Mouse (Mus musculus) urinary bladder, postnatal 4 days (tissue): Measurements from ENCODE around the gene Rrp7a.
"Not testable (repeated sequence)": the region's sequence is repeated elsewhere in the genome, so short reads cannot be mapped to it uniquely, and the experiment has no call there.

Source experiments
- DNase-seq, 2 experiments: peaks; one replicate each; pipeline ENCODE4 v3.0.0; 2021 to 2022; ENCODE audit warnings: low spot score in 2 of 2

Gene Rrp7a

DNA sequence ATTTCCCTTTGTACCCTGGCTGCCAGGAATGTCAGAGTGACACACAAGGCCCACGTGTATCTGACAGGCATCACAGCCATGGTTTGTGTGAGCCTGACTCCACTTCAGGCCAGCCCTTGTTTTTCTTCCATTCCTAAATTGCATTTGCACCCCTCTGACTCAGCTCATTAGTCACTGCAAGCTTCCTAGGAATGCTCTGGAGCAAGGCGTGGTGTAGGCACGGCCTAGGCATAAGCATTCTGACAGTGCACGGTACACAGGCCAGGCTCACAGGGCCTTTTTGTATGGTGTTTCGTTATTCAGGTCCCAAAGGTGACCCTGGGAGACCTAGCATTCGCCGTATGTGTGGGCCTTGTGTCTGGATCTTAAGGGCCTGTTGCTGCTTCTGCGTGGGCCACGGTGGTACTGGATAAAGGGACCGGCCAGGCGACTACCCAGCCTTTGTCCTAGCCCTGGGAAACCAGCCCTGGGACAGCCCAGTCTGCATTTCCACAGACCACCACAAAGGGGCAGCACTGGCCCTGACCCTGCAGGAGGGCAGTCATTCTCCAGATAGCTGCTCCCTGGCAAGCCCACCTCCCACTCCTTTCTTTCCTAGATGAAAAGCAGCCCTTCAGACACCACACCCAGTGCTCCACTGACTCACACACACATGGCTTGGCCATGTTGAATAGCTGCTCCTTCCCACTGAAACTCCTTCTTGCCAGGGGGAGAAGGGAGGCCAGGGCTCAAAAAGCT lies 34.5 kb upstream of the Rrp7a start:
- DNase-seq: peak; percentile 67 to 82

DNA sequence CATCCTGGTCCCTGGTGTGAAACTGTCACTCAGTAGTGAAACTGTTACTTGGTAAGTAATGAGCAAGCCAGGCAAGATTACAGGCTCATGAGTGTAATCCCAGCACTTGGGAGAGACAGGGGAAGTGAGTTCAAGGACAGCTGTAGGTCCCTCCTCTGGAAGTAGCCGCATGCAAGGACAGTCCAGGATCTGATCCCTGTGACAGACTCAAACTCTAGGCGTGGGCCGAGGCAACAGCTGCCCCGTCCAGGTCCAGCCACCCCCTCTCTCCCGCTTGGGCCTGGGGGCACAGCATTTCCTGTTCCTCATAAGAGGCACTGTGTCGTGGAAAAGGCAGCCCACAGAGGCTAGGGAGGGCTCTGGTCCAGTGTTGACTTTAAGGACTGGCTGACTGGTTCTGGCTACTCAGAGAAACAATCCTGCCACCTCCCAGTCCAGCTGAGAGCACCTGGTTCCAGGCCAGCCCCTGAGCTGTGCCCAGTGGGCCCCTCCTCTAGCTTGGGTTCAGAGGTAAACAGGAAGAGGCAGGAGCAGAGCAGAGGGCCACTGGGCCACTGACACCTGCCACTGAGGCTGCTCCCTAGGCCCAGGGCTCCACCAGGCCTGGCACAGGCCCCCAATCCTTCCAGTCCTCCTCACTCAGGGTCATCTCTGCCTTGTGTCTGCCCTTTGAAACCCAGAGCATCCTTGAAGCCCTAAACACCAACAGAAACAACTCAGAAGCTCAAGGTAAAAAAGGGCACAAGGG lies 33.2 kb upstream of the Rrp7a start:
- no peak for DNase-seq

DNA sequence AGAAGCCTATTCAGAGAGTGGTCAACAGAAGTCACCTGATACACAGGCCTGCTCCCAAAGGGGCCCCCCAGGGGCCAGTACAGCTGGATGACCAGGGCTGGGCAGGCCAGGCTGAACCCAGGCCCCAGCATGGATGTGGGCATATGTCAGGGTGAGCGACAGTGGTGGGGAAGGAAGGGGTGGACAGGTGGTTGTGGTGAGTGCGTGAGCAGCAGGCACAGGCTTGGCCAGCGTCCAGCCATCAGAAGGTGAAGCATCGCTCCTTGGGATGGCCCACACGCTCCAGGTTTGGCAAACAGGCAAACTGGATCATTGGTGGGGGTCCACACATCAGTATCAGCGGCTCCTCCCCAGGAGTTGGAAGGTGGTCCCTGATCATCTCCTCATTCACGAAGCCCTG lies 31.7 kb upstream of the Rrp7a start:
- DNase-seq: no peak

DNA sequence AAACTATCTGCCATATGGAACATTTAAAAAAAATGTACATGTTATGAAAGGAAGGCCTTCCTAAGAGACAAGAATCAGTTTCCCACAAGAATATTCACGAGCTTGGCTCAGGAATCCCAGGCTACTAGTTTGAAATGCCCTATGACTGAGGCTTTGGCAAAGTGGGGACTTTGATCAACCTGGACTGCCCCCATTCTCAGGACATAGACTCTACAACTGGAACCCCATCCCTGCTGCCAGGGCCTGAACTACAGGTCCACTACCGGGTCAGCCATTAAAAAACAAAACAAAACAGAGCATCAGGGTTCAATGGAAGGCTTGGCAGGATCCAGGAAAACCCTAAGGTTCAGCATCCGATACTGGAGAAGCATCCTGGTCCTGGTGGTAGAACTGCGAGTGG lies 28.1 kb upstream of the Rrp7a start:
- DNase-seq: no peak

DNA sequence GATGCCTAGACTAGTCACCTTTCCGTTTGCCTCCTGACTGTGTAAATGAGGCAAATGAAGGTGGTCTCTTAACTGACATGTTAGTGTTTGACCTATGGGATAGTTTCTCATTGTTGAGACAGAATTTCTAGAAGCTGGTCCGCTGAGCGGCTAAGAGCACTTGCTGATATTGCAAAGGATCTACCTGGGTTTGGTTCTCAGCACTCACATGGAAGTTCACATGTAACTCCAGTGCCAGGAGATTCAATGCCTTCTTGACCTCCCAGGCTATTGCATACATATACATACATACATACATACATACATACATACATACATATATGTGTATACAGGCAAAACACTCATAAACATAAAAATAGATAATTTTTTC lies 27.5 kb upstream of the Rrp7a start:
- no peak for DNase-seq

DNA sequence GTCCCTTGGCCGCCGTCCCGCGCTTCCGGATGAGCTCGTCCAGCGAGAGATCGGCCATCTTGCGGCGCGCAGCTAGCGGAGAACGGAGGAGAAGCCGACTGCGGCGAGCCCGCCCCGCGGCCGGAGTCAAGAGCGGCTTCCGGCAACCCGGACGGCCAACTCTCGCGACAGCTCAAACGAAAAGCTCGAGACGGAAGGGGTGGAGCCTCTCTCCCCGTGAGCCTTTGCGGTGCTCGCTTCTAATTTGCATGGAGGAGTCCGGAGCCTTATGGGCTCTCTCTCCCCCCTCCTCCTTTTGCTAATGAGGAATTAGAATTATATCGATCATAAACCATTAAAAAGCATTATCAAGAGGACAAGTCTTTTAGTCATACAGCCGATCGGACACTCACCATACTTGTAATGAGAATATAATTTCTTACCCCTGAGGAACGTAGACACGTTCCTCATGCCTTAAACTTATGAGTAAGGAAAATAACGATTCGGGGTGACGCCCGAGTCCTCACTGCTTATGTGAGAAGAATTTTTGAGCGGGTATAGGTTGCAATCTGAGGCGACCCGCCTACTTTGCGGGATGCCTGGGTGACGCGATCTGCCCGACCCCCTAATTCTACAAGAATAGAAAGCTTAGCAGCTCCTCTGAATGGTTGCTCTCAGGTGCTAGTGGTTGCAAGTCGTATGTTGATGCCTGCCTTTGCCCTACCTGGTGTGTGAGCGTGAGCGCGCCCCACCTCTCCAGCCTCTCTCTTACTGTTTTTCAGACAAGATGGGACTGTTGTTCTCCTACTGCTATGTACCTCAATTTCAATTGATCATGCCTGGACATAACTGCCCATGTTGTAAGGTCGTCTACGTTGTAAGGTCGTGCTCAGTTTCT lies 26.8 kb upstream of the Rrp7a start, which contains the start of gene Poldip3:
Gene Poldip3 (minus strand): TSS at position 189 of the 877 bp plus-strand sequence.
- DNase-seq: peak; percentile 96 to 98

DNA sequence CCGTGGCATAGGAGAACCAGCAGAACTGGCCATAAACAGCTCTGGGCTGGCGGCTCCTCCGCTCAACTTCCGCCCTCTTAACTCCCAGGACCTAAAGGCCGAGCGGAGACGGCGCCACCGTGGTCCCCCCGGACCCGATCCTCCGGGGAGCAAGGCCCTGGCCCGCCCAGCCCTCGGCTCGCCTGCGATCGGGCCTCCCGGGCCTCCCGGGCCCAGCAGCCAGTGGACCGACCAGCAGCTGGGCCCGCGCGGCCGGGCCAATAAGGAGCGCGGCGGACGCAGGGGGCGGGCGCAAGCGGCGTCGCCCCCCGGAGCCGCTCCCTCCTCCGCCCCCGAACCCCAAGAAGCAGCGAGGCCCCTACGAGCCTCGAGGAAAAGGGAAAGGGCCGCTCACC lies 26.2 kb upstream of the Rrp7a start:
- DNase-seq: peak in 1 of 2 experiments; percentile 68

DNA sequence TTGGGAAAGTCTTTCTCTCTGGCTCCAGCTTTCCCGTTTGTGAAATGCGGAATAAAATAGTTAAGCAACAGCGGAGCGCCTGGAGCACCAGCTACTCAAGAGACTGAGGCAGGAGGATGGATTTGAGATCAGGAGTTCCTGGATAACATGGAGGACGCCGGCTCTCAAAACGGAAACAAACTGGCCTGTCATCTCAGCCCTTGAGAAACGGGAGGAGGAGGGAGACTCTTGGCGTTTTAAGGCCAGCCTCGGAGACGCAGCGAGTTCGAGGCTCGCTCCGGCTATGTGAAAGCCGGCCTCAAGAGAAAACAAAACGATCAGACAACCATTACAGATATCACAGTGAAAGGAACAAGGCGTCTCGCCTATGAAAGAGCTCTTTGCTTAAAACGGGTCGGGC lies 25.8 kb upstream of the Rrp7a start:
- no peak for DNase-seq

DNA sequence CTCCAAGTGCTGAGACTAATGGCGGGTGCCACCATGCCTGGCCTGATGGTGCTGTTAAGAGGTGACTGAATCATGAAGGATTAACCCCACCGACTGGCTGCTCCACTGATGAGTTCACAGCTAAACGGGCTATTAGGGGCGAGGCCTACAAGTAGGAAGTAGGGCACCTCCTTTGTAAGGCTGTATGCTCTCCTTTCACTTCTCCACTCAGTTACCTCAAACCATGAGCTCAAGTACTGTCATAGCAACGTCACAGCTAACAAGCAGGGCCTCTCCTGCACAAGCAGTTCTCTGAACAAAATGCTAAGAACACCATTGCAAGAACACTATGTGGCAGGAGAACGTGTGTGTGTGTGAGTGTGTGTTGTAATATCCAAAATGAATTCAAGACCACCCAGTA lies 22.9 kb upstream of the Rrp7a start:
- no peak for DNase-seq

DNA sequence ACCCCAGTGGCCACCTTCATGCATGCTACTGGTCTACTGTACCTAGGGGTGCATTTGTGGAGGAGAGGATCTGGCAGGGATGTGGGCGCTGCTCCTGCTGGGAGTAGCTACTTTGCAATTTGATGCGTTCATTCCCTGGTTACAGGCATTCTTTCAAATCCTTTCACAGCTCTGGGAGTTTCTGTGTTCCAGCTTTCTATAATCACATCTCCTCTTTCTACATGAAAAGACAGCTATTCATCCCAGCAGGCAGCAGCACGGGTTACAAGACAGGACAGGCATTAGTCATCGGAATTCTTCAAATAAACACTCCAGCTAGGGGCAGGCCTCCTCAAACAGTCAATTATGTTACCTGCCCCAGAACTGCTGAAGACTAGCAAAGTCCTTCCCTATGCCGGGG lies 20.3 kb upstream of the Rrp7a start:
- no peak for DNase-seq

DNA sequence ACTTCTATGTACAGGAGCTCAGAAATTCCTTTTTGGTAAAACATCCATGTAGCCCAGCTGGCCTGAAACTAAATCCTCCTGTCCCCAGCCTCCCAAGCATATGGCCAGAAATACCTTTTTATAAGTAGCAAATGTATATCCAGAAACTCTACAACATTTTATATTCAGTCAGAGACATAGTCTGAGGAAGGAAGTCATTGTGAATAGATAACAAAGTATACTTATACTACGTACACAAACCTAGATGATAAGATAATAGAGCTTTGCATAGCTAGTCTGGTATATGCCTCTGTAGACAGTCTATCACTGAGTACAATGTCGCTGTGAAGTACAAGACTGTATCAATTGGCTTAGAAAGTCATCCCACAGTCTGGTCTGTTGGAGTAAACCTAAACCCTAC lies 13.1 kb upstream of the Rrp7a start:
- no peak for DNase-seq

DNA sequence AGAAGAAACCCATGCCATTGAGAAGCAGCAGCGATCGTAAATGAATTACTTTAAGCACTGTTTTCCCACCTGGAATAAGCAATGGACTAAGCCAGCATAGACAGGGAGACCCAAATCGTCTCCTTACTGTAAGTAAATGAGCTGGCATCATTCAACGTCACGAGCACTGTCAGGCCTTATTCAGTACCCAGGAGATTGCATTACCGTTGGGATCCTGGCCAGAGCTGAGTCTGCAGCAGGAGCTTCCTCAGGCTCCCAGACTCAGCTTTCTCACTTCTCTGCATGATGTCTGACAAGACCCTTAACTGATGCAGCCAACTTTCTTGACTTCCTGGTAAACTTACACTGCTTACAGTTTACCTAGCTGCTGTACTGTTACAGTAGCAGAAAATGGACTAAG lies 12.1 kb upstream of the Rrp7a start:
- no peak for DNase-seq

DNA sequence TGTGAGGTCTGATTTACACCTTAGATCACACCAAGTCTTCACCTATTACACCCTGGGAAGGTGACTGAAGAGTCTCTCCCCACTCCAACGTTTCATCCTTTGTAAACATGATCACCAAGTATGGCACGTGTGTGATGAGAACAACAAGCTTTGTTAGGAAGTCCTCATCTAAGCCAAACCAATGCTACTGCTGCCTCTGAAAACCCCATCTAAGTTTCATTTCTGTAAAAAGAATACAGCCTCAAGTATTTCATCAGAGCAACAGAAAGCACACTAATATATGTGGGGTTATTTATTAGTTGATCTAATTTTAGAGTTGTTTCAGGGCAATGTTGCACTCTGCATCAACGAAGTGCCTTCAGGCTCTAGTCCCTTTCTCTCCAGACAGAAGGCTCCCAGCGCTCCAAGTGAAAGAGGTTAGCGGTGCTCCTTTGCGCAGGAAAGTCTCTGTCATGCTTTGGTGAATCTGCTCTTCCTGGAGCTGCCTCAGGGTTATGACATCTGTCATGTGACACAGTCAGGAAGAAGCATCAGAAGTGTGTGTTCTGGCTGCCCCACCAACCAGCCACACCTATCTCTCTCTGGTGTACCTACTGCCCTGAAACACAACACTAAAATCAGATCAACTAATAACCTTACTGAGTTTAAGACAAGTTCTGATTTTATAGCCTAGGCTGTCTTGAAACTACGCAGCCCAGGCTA lies 7.1 kb upstream of the Rrp7a start:
- DNase-seq: no peak

DNA sequence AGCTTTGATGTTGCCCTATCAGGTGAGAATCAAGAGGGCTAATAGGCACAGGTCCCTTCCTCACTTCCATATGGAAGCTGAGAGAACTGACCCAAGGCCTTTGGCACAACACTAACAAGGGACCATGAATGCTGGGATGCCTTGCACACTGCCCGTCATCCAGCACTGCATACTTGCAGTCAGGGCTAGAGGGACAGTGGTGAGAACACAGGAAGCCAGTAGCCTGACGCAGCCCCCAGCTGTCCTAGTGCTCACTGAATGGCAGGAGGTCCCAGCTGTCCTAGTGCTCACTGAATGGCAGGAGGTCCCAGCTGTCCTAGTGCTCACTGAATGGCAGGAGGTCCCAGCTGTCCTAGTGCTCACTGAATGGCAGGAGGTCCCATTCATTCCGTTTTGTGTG lies 4.4 kb upstream of the Rrp7a start:
- DNase-seq: not testable (repeated sequence)

DNA sequence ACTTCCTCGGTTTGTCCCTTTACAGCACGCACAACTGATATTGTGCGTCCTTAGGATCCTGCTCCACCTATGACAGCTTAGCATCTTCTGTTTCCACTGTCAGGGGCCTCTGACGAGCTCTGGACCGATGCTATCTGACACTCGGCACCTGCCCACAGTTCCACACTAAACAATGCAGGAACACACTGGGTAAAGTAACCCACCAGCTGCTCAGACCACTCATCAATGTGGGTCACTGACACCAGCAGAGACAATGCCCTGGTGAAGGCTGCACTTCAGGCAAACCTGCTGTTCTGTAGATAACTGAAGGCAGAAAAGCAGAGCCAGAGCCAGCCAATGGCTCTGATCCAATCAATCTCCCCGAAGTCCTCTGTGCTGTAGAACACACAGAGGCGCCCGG lies 4.0 kb upstream of the Rrp7a start:
- DNase-seq: no peak

DNA sequence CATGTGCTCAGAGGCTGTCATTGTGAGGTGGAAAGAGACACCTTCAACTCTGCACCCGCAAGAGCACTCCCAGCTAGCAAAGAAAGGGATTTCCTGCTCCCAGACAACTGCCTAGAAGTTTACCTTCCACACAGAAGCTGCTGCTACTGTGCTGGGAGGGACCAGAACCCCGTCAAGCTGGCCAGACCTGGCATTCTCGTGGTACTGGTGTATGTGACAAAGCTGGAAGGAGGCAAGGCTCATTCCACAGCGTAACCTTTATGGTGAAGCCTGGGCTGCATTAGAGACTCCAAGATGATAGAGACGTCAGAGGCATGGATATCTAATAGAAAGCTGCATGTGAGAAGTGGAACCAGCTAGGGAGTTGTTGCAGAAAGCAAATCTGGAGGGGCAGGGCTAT lies 2.0 kb upstream of the Rrp7a start:
- no peak for DNase-seq

DNA sequence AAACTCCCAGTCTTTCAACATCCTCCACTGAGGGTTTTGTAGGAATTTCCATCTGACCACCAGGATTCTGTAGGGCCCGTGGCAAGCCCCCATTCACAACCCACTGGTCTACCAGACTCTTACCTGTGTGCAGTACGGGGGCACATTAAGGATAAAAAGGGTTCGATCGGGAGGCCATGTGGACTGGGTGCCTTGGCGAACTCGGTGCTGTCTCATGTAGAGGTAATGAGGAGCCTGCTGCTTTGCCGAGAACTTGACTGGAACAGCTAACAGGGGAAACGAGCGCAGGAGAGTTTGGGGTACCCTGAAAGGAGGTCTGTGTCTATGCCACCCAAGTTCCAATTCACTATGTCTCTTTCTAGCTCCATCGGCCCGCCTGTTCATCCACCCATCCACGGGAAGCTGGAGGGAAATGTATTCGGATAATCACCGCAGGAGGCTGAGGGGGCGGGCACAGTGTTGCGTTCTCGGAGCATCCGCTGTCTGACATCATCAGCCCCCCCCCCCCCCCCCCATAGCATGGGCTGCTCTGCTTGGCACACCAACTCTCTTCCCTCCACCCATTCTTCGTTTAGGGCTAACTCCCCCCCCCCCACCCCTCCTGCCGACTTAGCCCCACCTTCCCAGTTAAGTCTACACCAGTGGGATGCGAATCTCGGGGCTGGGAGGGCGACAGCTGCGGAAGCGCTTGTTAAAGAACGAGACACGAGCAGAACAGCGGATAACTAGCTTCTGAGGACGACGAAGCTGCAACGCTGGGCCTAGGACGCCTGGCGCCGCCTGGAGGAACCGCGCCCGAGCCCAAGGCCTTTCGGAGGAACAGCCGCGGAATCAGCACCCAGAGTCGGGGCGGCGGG lies 664 bp downstream of the Rrp7a start:
- DNase-seq: no peak

DNA sequence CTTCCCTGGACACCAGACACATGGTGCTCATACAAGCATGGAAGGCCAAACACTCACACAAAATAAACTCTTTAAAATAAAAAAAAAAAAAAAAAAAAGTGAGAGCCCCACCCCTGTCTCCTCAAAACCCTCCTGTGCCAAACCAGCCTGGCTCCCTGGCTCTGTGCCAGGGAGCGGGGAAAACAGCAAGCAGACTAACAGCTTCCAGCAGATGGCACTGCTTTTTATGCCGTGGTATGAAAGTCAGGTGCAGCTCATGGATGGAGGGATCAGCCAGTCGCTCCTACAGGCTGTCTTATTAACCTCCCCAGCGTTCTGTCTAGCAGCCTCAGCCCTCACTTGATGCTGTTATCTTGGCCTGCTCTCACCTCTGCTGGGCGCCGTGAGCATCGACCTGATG lies 4.2 kb downstream of the Rrp7a start:
- DNase-seq: no peak

DNA sequence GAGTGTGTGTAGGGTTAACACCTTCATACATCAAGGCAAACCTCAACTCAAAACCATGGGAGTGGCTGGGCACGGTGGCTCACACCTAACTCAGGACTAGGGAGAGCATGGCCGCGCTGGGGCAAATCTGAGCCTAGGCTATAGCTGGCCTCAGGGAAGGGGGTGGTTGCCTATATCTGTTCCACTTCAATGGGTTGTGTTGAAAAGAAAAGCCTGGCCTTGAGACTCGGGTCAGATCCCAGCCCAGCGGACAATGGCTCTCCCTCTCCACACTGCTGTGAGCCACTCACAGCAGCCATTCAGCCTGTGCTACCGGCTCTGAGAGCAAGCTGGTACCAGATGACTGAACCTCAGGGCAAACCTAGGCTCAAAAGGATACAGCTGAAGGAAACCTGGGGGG lies 7.5 kb downstream of the Rrp7a start:
- DNase-seq: peak in 1 of 2 experiments; percentile 42

DNA sequence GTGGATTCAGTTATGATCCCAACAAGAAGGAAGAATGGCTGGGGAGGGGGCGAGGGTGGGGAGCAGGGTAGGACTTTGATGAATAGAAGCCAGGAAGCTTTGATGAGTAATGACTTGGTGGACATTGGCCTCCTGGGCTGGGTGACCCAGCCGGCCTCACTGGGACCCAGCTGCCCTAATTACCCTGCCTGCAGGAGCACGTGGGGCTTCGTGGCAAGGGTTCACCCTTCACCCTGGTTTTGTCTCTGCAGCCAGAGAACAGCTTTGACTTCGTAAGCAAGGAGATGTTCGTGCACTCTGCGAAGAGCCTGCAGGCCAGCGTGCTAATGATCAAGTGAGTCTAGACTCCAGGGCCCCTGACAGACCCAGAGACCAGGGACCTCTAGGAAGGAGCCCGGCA lies 8.5 kb downstream of the Rrp7a start:
- no peak for DNase-seq

DNA sequence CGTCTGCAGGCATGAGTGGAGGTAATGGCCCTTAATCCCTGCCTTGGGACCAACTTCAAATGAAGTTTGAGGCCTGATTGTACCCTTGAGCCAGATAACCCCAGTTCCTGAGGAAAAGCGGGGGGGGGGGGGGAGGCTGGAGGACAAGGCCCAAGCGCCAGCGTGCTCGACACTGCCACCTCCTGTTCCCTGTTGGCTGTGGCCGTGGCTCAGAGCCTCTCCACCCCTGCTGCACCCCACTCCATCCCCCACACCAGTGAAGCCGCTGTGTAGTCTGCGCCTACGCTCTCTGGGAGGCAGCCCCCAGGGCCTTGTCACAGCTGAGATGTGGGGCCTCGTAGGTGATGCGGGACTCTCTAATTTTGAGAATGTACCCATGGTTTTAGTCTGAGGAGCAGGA lies 9.7 kb downstream of the Rrp7a start:
- peak; percentile 66 to 86 for DNase-seq
